Comparison of ENCODE assay signal across 8 mouse cellular contexts in the genomic region with DNA sequence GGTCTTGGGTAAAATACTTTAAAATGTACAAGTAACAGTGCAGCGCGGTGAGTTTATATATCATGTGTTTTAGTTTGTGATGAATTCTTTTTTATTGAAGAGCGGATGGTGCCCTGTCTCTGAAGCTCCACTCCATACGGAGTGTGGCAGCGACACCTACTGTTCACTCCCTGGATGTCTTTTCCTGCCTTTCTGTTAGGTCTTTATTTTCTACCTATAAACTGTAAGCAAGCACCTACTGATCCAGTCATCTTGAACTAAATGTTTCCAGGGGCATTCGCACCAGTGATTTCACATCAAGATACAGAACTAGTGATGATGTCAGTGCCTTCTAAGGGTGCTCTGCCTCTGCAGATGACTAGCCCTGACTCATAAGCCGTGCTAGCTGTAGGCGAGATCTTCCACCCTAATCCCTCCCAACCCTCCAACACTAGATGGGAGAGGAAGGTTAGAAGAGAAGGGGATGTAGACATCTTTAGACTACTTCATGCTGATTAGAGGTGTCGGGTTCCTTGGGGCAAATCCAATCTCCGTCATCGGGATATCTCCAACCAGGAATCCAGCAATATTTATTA. TPM values are rescaled to one million over a fixed set of nuclear protein-coding genes. Genes with fewer than 3 reads are reported as not detected.
DNase-seq lines count a peak whose midpoint lies in the region; ATAC-seq and TF ChIP-seq lines count a peak whose summit lies in the region.

No protein-coding gene starts in this region.

- no peaks in the 10 kb centered on the region for H3K9me3 ChIP-seq in forebrain, embryonic 16.5 days (ENCODE audit: control insufficient read depth, low read length)
- no peaks in the 10 kb centered on the region for H3K9me3 ChIP-seq in forebrain, embryonic 15.5 days

- no peaks in the 10 kb centered on the region for H3K27me3 ChIP-seq in forebrain, embryonic 16.5 days (replicated peaks; ENCODE audit: control insufficient read depth, insufficient read depth, low read length)
- no peaks in the 10 kb centered on the region for H3K27me3 ChIP-seq in forebrain, embryonic 15.5 days
- H3K27me3 ChIP-seq in thymus, adult 2 months (ENCODE audit: control insufficient read depth, insufficient read depth, low read length) = no peaks in the 10 kb centered on the region

- no peak overlapping the region for H3K4me3 ChIP-seq in forebrain, embryonic 16.5 days (replicated peaks; ENCODE audit: low read length)
- no peak overlapping the region for H3K4me3 ChIP-seq in forebrain, embryonic 15.5 days
- no peak overlapping the region for H3K4me3 ChIP-seq in cortical plate, adult 2 months (ENCODE audit: insufficient read depth, low read length)
- H3K4me3 ChIP-seq in thymus, adult 2 months (ENCODE audit: control insufficient read depth, insufficient read depth, low read length) = no peak overlapping the region

- no peaks in the 10 kb centered on the region for H3K4me1 ChIP-seq in forebrain, embryonic 16.5 days (replicated peaks; ENCODE audit: control insufficient read depth, insufficient read depth, low read length)
- no peaks in the 10 kb centered on the region for H3K4me1 ChIP-seq in forebrain, embryonic 15.5 days
- H3K4me1 ChIP-seq in cortical plate, adult 2 months (ENCODE audit: control insufficient read depth, insufficient read depth, low read length) = no peaks in the 10 kb centered on the region
- peaks cover 5% of the 10 kb centered on the region for H3K4me1 ChIP-seq in thymus, adult 2 months (replicated peaks; ENCODE audit: control insufficient read depth, insufficient read depth, low read length)

- no peak overlapping the region for H3K27ac ChIP-seq in forebrain, embryonic 16.5 days (ENCODE audit: low read length)
- no peak overlapping the region for H3K27ac ChIP-seq in forebrain, embryonic 15.5 days (replicated peaks)
- H3K27ac ChIP-seq in cortical plate, adult 2 months (ENCODE audit: insufficient read depth, low read length) = no peak overlapping the region
- H3K27ac ChIP-seq in thymus, adult 2 months (ENCODE audit: control insufficient read depth, insufficient read depth, low read length) = no peak overlapping the region

- H3K4me2 ChIP-seq in forebrain, embryonic 16.5 days (ENCODE audit: low read length) = no peak overlapping the region
- H3K4me2 ChIP-seq in forebrain, embryonic 15.5 days (replicated peaks) = no peak overlapping the region

- H3K9ac ChIP-seq in forebrain, embryonic 16.5 days (replicated peaks; ENCODE audit: low read depth, low read length) = no peak overlapping the region
- H3K9ac ChIP-seq in forebrain, embryonic 15.5 days (replicated peaks) = no peak overlapping the region

- ATAC-seq in forebrain, embryonic 16.5 days = peak; percentile 31; the same call in 1 of the 2 replicates
- ATAC-seq in forebrain, embryonic 15.5 days (replicated peaks) = no peak

- peak; percentile 29 for DNase-seq in ovary, postnatal 36 days (ENCODE audit: low spot score)
- DNase-seq in ovary, postnatal 10 days (ENCODE audit: low spot score) = no peak
- peak; percentile 43 to 57 for DNase-seq in layer of hippocampus, postnatal 36 days
- peak; percentile 27 for DNase-seq in neural tube, embryonic 10.5 days (ENCODE audit: extremely low spot score, low spot score)
- no peak for DNase-seq in thymus, adult 2 months

- TF ChIP-seq POLR2A in cortical plate, adult 2 months (IDR thresholded peaks at IDR 0.05; ENCODE audit: extremely low read depth, insufficient read depth, low read length) = no peak
- TF ChIP-seq POLR2A in thymus, adult 2 months (IDR thresholded peaks at IDR 0.05; ENCODE audit: control insufficient read depth, extremely low read depth, insufficient read depth, low read length, poor library complexity) = no peak

- H3K36me3 ChIP-seq in forebrain, embryonic 16.5 days (ENCODE audit: control insufficient read depth, insufficient read depth) = no peaks in the 10 kb centered on the region
- H3K36me3 ChIP-seq in forebrain, embryonic 15.5 days = 0 out of 2 replicates have a peak, but pooled peaks cover 5% of the 10 kb centered on the region
- H3K36me3 ChIP-seq in thymus, adult 2 months (ENCODE audit: control insufficient read depth, insufficient read depth, low read length) = peaks cover 23% of the 10 kb centered on the region

- WGBS in forebrain, embryonic 16.5 days = 83% methylated on average over 11 of the region's 11 CpGs
- WGBS in forebrain, embryonic 15.5 days = 80% methylated on average over 11 of the region's 11 CpGs
- WGBS in thymus, adult 2 months = 94% methylated on average over 11 of the region's 11 CpGs

- TF ChIP-seq CTCF in cortical plate, adult 2 months (IDR thresholded peaks at IDR 0.05; ENCODE audit: extremely low read depth, insufficient read depth, low read length) = peak; percentile 89
- no peak for TF ChIP-seq CTCF in thymus, adult 2 months (IDR thresholded peaks at IDR 0.05; ENCODE audit: borderline replicate concordance, control insufficient read depth, extremely low read depth, insufficient read depth, low read length, poor library complexity)

RNA-seq across cellular contexts. Expression of a gene that starts 55.3 kb away (rescaled TPM):
- polyA plus RNA-seq in forebrain, embryonic 16.5 days (2015; fragmentation: Nextera tagmentation; extraction: Ambion mirVana) = 1.7 and 2.4 TPM in 2 replicates
- 2.3 and 2.6 TPM in 2 replicates for polyA plus RNA-seq in forebrain, embryonic 15.5 days (2015; fragmentation: Nextera tagmentation; extraction: Ambion mirVana)
- 0.21 and 0.30 TPM in 2 replicates for polyA plus RNA-seq in cortical plate, adult 2 months (2012; rRNA removed)
- under 1 TPM; 0.20 to 0.25 TPM for total RNA-seq in layer of hippocampus, postnatal 36 days (2021)
- polyA plus RNA-seq in thymus, adult 2 months (2012; rRNA removed) = 3.7 and 4.7 TPM in 2 replicates

Comparison
In these comparisons a context has a peak if more than half of its experiments do, and no peak if none do; other contexts are left out.
1. DNase-seq: peak in ovary, postnatal 36 days (single experiment), layer of hippocampus, postnatal 36 days (2 of 2) and neural tube, embryonic 10.5 days (single experiment); none in ovary, postnatal 10 days (single experiment) and thymus, adult 2 months (single experiment).